ENCODE assay signal across 13 mouse cellular contexts in the genomic region with DNA sequence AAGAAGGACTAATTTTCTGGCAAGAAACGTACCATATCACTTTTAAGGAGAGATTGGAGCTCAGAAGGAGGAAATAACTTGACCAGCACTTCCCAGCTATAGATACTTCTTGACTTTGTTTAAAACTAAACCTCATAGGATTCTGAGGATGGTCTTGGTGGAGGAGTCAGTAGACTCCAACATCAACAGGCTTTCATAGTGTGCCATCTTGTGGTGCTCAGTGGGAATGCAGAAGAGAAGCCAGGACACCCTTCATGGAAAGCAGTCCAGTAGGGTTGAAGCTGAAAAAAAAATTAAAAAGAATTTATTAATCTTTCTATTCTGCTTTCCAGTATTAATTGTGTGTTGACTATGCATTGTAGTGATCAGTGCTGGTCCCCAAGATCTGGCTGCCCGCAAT. TPM values are rescaled to one million over a fixed set of nuclear protein-coding genes. Genes with fewer than 3 reads are reported as not detected.
A peak's percentile ranks its signal among the peaks of the same experiment; 100 is the strongest.
DNase-seq lines count a peak whose midpoint lies in the region; ATAC-seq lines count a peak whose summit lies in the region.
"Not testable (repeated sequence)": the region's sequence is repeated elsewhere in the genome, so short reads cannot be mapped to it uniquely, and the experiment has no call there.
"Had no signal": no experiment of that assay in that cellular context is flagged by ENCODE, and none has a peak within 500 bp of the region (broad histone marks: within the 10 kb centered on the region; RNA-seq: fewer than 3 reads in every experiment).

No protein-coding gene starts in this region.

- H3K36me3 ChIP-seq in liver, embryonic 13.5 days = not testable (repeated sequence)

- not testable (repeated sequence) for H3K4me3 ChIP-seq in liver, embryonic 13.5 days (replicated peaks)

- peak; percentile 32 for DNase-seq in adrenal gland, postnatal 14 days
- DNase-seq in heart, postnatal 14 days = peak; percentile 16 to 46
- DNase-seq in kidney, postnatal 10 days = peak; percentile 54
- peak; percentile 8 for DNase-seq in liver, embryonic 13.5 days
- peak; percentile 37 for DNase-seq in spleen, adult 12 weeks (ENCODE audit: low spot score)

- 0% methylated on average over 1 of the region's 2 CpGs for WGBS in liver, embryonic 13.5 days (ENCODE audit: insufficient replicate concordance)

- peak; percentile 97 for ATAC-seq in common myeloid progenitor, adult 5-6 weeks (replicated peaks; ENCODE audit: low read depth, poor library complexity, severe bottlenecking)
- not testable (repeated sequence) for ATAC-seq in liver, embryonic 13.5 days (ENCODE audit: low read depth)
- peak; percentile 98 for ATAC-seq in megakaryocyte, adult 5-6 weeks (ENCODE audit: poor library complexity, severe bottlenecking)

- intact Hi-C loops in heart, postnatal 14 days (cut with DNase I) = not testable (repeated sequence)

- H3K9ac ChIP-seq in liver, embryonic 13.5 days = not testable (repeated sequence)

- H3K4me1 ChIP-seq in liver, embryonic 13.5 days (replicated peaks) = not testable (repeated sequence)

- not testable (repeated sequence) for H3K27me3 ChIP-seq in liver, embryonic 13.5 days

- H3K9me3 ChIP-seq in liver, embryonic 13.5 days (replicated peaks) = not testable (repeated sequence)

- H3K27ac ChIP-seq in liver, embryonic 13.5 days = not testable (repeated sequence)

- not testable (repeated sequence) for H3K4me2 ChIP-seq in liver, embryonic 13.5 days

RNA-seq across cellular contexts. Expression of a gene that starts 15.0 kb away (rescaled TPM):
- 1.1 and 4.7 TPM in 2 replicates for total RNA-seq in adrenal gland, postnatal 14 days (2021)
- not detected in 2 replicates for total RNA-seq in common myeloid progenitor, adult 5-6 weeks (2017)
- 1 to 10 TPM in 1 of 2 experiments, not detected in 1; 1.0 TPM for total RNA-seq in heart, postnatal 14 days (2021)
- polyA plus RNA-seq in liver, embryonic 13.5 days (2015; fragmentation: Nextera tagmentation; extraction: Ambion mirVana) = 0.18 and 0.20 TPM in 2 replicates
- 3.3 and 3.5 TPM in 2 replicates for total RNA-seq in megakaryocyte, adult 5-6 weeks (2015)
- 5.6 and 8.0 TPM in 2 replicates for total RNA-seq in megakaryocyte, adult 5-6 weeks (2017)
- polyA plus RNA-seq: embryonic facial prominence, embryonic 12.5 days; forebrain, embryonic 10.5 days; heart, embryonic 10.5 days; hindbrain, embryonic 12.5 days; kidney, embryonic 14.5 days; neural tube, embryonic 15.5 days had no signal

RNA-seq across cellular contexts. Expression of a gene that starts 26.6 kb away (rescaled TPM):
- total RNA-seq in adrenal gland, postnatal 14 days (2021) = 33.7 and 37.2 TPM in 2 replicates
- 14.5 and 38.9 TPM in 2 replicates for total RNA-seq in common myeloid progenitor, adult 5-6 weeks (2017)
- total RNA-seq in heart, postnatal 14 days (2021) = 10 to 100 TPM; 15.5 to 16.0 TPM
- polyA plus RNA-seq in liver, embryonic 13.5 days (2015; fragmentation: Nextera tagmentation; extraction: Ambion mirVana) = 25.2 and 27.7 TPM in 2 replicates
- total RNA-seq in megakaryocyte, adult 5-6 weeks (2015) = 61.1 and 73.6 TPM in 2 replicates
- 20.3 and 24.8 TPM in 2 replicates for total RNA-seq in megakaryocyte, adult 5-6 weeks (2017)
